Mouse (Mus musculus) megakaryocyte progenitor cell, adult 5-6 weeks (primary cell): ENCODE results near the gene Armc9. TPM values are rescaled to one million over a fixed set of nuclear protein-coding genes. Genes with fewer than 3 reads are reported as not detected.

Source experiments
- ATAC-seq: replicated peaks from 2 replicates; pipeline ENCODE4 v1.8.0; 2016; ENCODE audit warnings: mild to moderate bottlenecking, moderate TSS enrichment, inconsistent platforms; ENCODE audit not compliant: poor library complexity
- total RNA-seq, 2 experiments: library from RNA; stranded (forward) in 1 of 2; stranded (reverse) in 1 of 2; fragments of 157-497, 149-512 nt in 1 of 2; fragments of 200-1000 nt in 1 of 2; gene quantifications; 2 replicates each; pipeline versions ENCODE4 v1.2.3 to v1.2.4; 2015 to 2017

The Armc9 gene
- total RNA-seq, 2 experiments from 2014 or later: 5.0 to 11.5 TPM

GRCm38 (mm10) chr1:86269190-86269508 lies 114.6 kb downstream of the Armc9 start:
- no peak; the same call in 1 of the 2 replicates for ATAC-seq

- ATAC-seq: no peak
Observed at GRCm38 (mm10) chr1:86271707-86272106, 117.1 kb downstream of the Armc9 start.

- ATAC-seq: no peak
Observed at GRCm38 (mm10) chr1:86277055-86277454, 122.5 kb downstream of the Armc9 start.

- ATAC-seq: no peak
Observed at GRCm38 (mm10) chr1:86281781-86282536, 127.4 kb downstream of the Armc9 start.

- ATAC-seq: no peak
Observed at GRCm38 (mm10) chr1:86284101-86284500, 129.5 kb downstream of the Armc9 start.

- ATAC-seq: no peak
Observed at GRCm38 (mm10) chr1:86285295-86285694, 130.7 kb downstream of the Armc9 start.

GRCm38 (mm10) chr1:86287473-86287872 lies 132.9 kb downstream of the Armc9 start:
- no peak for ATAC-seq

- no peak for ATAC-seq
Observed at GRCm38 (mm10) chr1:86290452-86290851, 135.9 kb downstream of the Armc9 start.

GRCm38 (mm10) chr1:86293091-86293490 lies 138.5 kb downstream of the Armc9 start:
- no peak for ATAC-seq

- no peak for ATAC-seq
Observed at GRCm38 (mm10) chr1:86293868-86294267, 139.3 kb downstream of the Armc9 start.

- no peak for ATAC-seq
Observed at GRCm38 (mm10) chr1:86294472-86294871, 139.9 kb downstream of the Armc9 start.

- no peak for ATAC-seq
Observed at GRCm38 (mm10) chr1:86300093-86300492, 145.5 kb downstream of the Armc9 start.

- ATAC-seq: no peak
Observed at GRCm38 (mm10) chr1:86300731-86301130, 146.2 kb downstream of the Armc9 start.

GRCm38 (mm10) chr1:86301221-86302091 lies 146.9 kb downstream of the Armc9 start:
- ATAC-seq: peak; percentile 50

- ATAC-seq: no peak
Observed at GRCm38 (mm10) chr1:86302532-86302931, 148.0 kb downstream of the Armc9 start, which contains the start of gene B3gnt7. Gene B3gnt7 (plus strand): TSS chr1:86302832.

GRCm38 (mm10) chr1:86303063-86303872 lies 148.7 kb downstream of the Armc9 start:
- ATAC-seq: peak; percentile 67

GRCm38 (mm10) chr1:86303873-86304250 lies 149.3 kb downstream of the Armc9 start:
- ATAC-seq: no peak

GRCm38 (mm10) chr1:86306686-86307085 lies 152.1 kb downstream of the Armc9 start:
- no peak for ATAC-seq

- peak; percentile 51 for ATAC-seq
Observed at GRCm38 (mm10) chr1:86307177-86307762, 152.7 kb downstream of the Armc9 start.

- ATAC-seq: no peak
Observed at GRCm38 (mm10) chr1:86307871-86308641, 153.5 kb downstream of the Armc9 start.
